Mouse (Mus musculus): ENCODE data around the gene Pacrg. TPM values are rescaled to one million over a fixed set of nuclear protein-coding genes. Genes with fewer than 3 reads are reported as not detected.

The Pacrg gene
- polyA plus RNA-seq, 1 experiment, result 264 TPM

- H3K4me1 ChIP-seq (ENCODE audit: control insufficient read depth, insufficient read depth, low read length), result no peaks in the 10 kb centered on the region
- H3K27ac ChIP-seq (ENCODE audit: control insufficient read depth, insufficient read depth, low read depth, low read length), result no peak overlapping the region
- no peaks in the 10 kb centered on the region for H3K36me3 ChIP-seq (ENCODE audit: control insufficient read depth, insufficient read depth, low read length)
- no peak overlapping the region for H3K4me3 ChIP-seq (ENCODE audit: control insufficient read depth, low read depth, low read length)
- no peaks in the 10 kb centered on the region for H3K27me3 ChIP-seq (ENCODE audit: control insufficient read depth, insufficient read depth, low read length)
- TF ChIP-seq CTCF (IDR thresholded peaks at IDR 0.05; ENCODE audit: control insufficient read depth, insufficient read depth, insufficient replicate concordance, low read depth, low read length) (no peak), POLR2A (IDR thresholded peaks at IDR 0.05; ENCODE audit: control insufficient read depth, low read depth, low read length) (no peak)
These were observed 287.6 kb downstream of the Pacrg start for GRCm38 (mm10) chr17:10552295-10553056.

- Histone ChIP-seq H3K4me1 (ENCODE audit: control insufficient read depth, insufficient read depth, low read length) (no peaks in the 10 kb centered on the region), H3K36me3 (ENCODE audit: control insufficient read depth, insufficient read depth, low read length) (no peaks in the 10 kb centered on the region), H3K27me3 (ENCODE audit: control insufficient read depth, insufficient read depth, low read length) (no peaks in the 10 kb centered on the region), H3K27ac (ENCODE audit: control insufficient read depth, insufficient read depth, low read depth, low read length) (no peak overlapping the region), H3K4me3 (ENCODE audit: control insufficient read depth, low read depth, low read length) (no peak overlapping the region)
- no peak for TF ChIP-seq CTCF (IDR thresholded peaks at IDR 0.05; ENCODE audit: control insufficient read depth, insufficient read depth, insufficient replicate concordance, low read depth, low read length)
- TF ChIP-seq POLR2A (IDR thresholded peaks at IDR 0.05; ENCODE audit: control insufficient read depth, low read depth, low read length), result no peak
These were observed 289.2 kb downstream of the Pacrg start for GRCm38 (mm10) chr17:10550781-10551520.

- Histone ChIP-seq H3K36me3 (ENCODE audit: control insufficient read depth, insufficient read depth, low read length) (no peaks in the 10 kb centered on the region), H3K27me3 (ENCODE audit: control insufficient read depth, insufficient read depth, low read length) (no peaks in the 10 kb centered on the region), H3K4me1 (ENCODE audit: control insufficient read depth, insufficient read depth, low read length) (no peaks in the 10 kb centered on the region), H3K27ac (ENCODE audit: control insufficient read depth, insufficient read depth, low read depth, low read length) (no peak overlapping the region), H3K4me3 (ENCODE audit: control insufficient read depth, low read depth, low read length) (no peak overlapping the region)
- TF ChIP-seq CTCF (IDR thresholded peaks at IDR 0.05; ENCODE audit: control insufficient read depth, insufficient read depth, insufficient replicate concordance, low read depth, low read length), result no peak
These were observed 290.3 kb downstream of the Pacrg start for GRCm38 (mm10) chr17:10549825-10550224.

- Histone ChIP-seq H3K27ac (ENCODE audit: control insufficient read depth, insufficient read depth, low read depth, low read length) (no peak overlapping the region), H3K4me1 (ENCODE audit: control insufficient read depth, insufficient read depth, low read length) (no peaks in the 10 kb centered on the region), H3K4me3 (ENCODE audit: control insufficient read depth, low read depth, low read length) (no peak overlapping the region), H3K27me3 (ENCODE audit: control insufficient read depth, insufficient read depth, low read length) (no peaks in the 10 kb centered on the region), H3K36me3 (ENCODE audit: control insufficient read depth, insufficient read depth, low read length) (no peaks in the 10 kb centered on the region)
- TF ChIP-seq POLR2A (IDR thresholded peaks at IDR 0.05; ENCODE audit: control insufficient read depth, low read depth, low read length) (no peak), CTCF (IDR thresholded peaks at IDR 0.05; ENCODE audit: control insufficient read depth, insufficient read depth, insufficient replicate concordance, low read depth, low read length) (no peak)
These were observed 291.1 kb downstream of the Pacrg start for GRCm38 (mm10) chr17:10548969-10549368.

- H3K4me3 ChIP-seq (ENCODE audit: control insufficient read depth, low read depth, low read length), result no peak overlapping the region
- H3K27me3 ChIP-seq (ENCODE audit: control insufficient read depth, insufficient read depth, low read length), result no peaks in the 10 kb centered on the region
- no peak for TF ChIP-seq CTCF (IDR thresholded peaks at IDR 0.05; ENCODE audit: control insufficient read depth, insufficient read depth, insufficient replicate concordance, low read depth, low read length)
- no peak for TF ChIP-seq POLR2A (IDR thresholded peaks at IDR 0.05; ENCODE audit: control insufficient read depth, low read depth, low read length)
- H3K36me3 ChIP-seq (ENCODE audit: control insufficient read depth, insufficient read depth, low read length), result no peaks in the 10 kb centered on the region
- no peaks in the 10 kb centered on the region for H3K4me1 ChIP-seq (ENCODE audit: control insufficient read depth, insufficient read depth, low read length)
- H3K27ac ChIP-seq (ENCODE audit: control insufficient read depth, insufficient read depth, low read depth, low read length), result no peak overlapping the region
These were observed 299.3 kb downstream of the Pacrg start for GRCm38 (mm10) chr17:10540772-10541171.

DNA sequence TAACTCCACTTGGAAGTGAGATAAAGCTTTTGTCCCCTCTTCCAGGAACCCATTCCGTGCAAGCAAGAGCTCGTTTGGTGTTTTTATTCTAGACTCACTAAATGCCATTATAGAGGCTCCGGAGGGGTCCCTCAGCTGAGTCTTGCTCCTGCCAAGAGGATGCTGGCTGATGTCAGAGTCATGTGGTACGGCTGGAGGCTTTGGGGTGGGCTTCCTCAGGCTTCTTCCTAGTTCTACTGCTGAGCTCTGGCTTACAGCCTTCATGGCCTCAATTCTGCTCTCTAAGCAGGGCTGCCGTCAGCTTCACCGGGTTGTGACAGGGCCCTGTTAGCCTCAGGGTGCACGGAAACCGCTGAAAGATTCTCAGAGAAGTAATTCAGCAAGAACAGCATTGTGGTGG, 305.9 kb downstream of the Pacrg start:
- Histone ChIP-seq H3K36me3 (ENCODE audit: control insufficient read depth, insufficient read depth, low read length) (no peaks in the 10 kb centered on the region), H3K27ac (ENCODE audit: control insufficient read depth, insufficient read depth, low read depth, low read length) (no peak overlapping the region), H3K4me3 (ENCODE audit: control insufficient read depth, low read depth, low read length) (no peak overlapping the region), H3K27me3 (ENCODE audit: control insufficient read depth, insufficient read depth, low read length) (no peaks in the 10 kb centered on the region), H3K4me1 (ENCODE audit: control insufficient read depth, insufficient read depth, low read length) (no peaks in the 10 kb centered on the region)
- TF ChIP-seq CTCF (IDR thresholded peaks at IDR 0.05; ENCODE audit: control insufficient read depth, insufficient read depth, insufficient replicate concordance, low read depth, low read length) (no peak), POLR2A (IDR thresholded peaks at IDR 0.05; ENCODE audit: control insufficient read depth, low read depth, low read length) (no peak)

DNA sequence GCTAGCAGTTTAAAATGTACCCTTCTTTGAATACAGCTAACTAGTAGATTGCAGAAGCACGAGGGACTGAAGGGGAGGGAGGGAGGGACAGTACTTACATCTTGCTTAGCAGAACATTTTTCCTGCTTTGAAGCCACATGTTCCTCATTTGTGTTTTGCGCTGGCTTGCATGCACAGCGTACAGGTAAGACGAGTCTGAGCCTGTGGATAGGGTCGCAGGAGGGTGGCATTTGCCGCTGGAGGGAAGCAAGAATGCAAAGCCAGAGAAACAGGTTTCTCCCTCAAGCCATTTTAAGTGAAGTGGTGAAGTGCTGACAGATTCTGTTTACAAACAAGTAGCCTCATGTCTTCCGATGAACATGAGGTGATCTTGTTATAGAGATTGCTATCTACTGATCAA, 306.6 kb downstream of the Pacrg start:
- Histone ChIP-seq H3K27me3 (ENCODE audit: control insufficient read depth, insufficient read depth, low read length) (no peaks in the 10 kb centered on the region), H3K36me3 (ENCODE audit: control insufficient read depth, insufficient read depth, low read length) (no peaks in the 10 kb centered on the region), H3K4me3 (ENCODE audit: control insufficient read depth, low read depth, low read length) (no peak overlapping the region), H3K4me1 (ENCODE audit: control insufficient read depth, insufficient read depth, low read length) (no peaks in the 10 kb centered on the region), H3K27ac (ENCODE audit: control insufficient read depth, insufficient read depth, low read depth, low read length) (no peak overlapping the region)
- TF ChIP-seq CTCF (IDR thresholded peaks at IDR 0.05; ENCODE audit: control insufficient read depth, insufficient read depth, insufficient replicate concordance, low read depth, low read length) (no peak), POLR2A (IDR thresholded peaks at IDR 0.05; ENCODE audit: control insufficient read depth, low read depth, low read length) (no peak)
